Mouse (Mus musculus): Measurements from ENCODE around the gene Mettl25.

Gene Mettl25

GRCm38 (mm10) chr10:105753831-105754605, 87.2 kb downstream of the Mettl25 start:
- DNase-seq (ENCODE audit: low read depth, low spot score) = no peak

- DNase-seq (ENCODE audit: low read depth, low spot score) = no peak
Observed at GRCm38 (mm10) chr10:105746019-105746418, 95.2 kb downstream of the Mettl25 start.

- DNase-seq (ENCODE audit: low read depth, low spot score) = no peak
Observed at GRCm38 (mm10) chr10:105741736-105742135, 99.4 kb downstream of the Mettl25 start.

DNA sequence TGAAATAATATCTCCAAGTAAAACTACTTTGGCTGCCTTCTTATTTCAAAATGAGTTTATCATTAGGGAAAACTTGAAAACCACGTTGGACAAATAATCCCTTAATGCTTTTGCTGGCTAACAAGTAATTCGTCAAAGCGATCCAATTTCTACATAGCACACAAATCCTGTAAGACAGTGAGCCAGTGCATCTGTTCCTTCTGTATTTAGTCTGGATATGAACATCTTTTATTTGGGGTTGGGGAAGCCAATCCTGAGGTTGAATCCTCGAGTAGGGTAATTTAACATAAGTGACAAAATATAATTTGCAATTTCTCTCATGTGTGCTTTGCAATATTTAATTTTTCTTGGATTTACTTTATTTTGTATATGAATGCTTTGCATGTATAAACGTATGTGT, 102.2 kb downstream of the Mettl25 start:
- DNase-seq (ENCODE audit: low read depth, low spot score) = no peak

GRCm38 (mm10) chr10:105727798-105728197, 113.4 kb downstream of the Mettl25 start:
- DNase-seq (ENCODE audit: low read depth, low spot score) = no peak

GRCm38 (mm10) chr10:105727353-105727752, 113.8 kb downstream of the Mettl25 start:
- no peak for DNase-seq (ENCODE audit: low read depth, low spot score)

GRCm38 (mm10) chr10:105714844-105715243, 126.3 kb downstream of the Mettl25 start:
- DNase-seq (ENCODE audit: low read depth, low spot score) = peak; percentile 1

- DNase-seq (ENCODE audit: low read depth, low spot score) = no peak
Observed at GRCm38 (mm10) chr10:105714366-105714765, 126.8 kb downstream of the Mettl25 start.

GRCm38 (mm10) chr10:105713222-105713621, 128.0 kb downstream of the Mettl25 start:
- DNase-seq (ENCODE audit: low read depth, low spot score) = no peak
